Mouse (Mus musculus) cerebellum, adult 2 months (tissue): ENCODE measurements around the gene Lsm2.

Source experiments
- CTCF ChIP-seq: fragments of 200-500 bp; IDR thresholded peaks from 2 replicates; pipeline ENCODE4 v1.5.1; 2011; ENCODE audit warnings: low read depth, mild to moderate bottlenecking, control low read depth, low read length, moderate library complexity, borderline replicate concordance; ENCODE audit not compliant: insufficient read depth
- POLR2A ChIP-seq: fragments of 200-500 bp; IDR thresholded peaks from 2 replicates; pipeline ENCODE4 v1.6.1; 2011; ENCODE audit warnings: low read length, control low read depth, borderline replicate concordance; ENCODE audit not compliant: insufficient read depth

- TF ChIP-seq CTCF (no peak), POLR2A (no peak)
These were observed 45.8 kb downstream of the Lsm2 start, which contains the start of gene Sapcd1 for GRCm38 (mm10) chr17:35027277-35028068.
